Mouse (Mus musculus): ENCODE data around the gene Cdc42bpg. TPM values are rescaled to one million over a fixed set of nuclear protein-coding genes. Genes with fewer than 3 reads are reported as not detected.
A peak's percentile ranks its signal among the peaks of the same experiment; 100 is the strongest.

Cdc42bpg gene
- total RNA-seq, 1 experiment from 2014 or later: 2.2 TPM

DNA sequence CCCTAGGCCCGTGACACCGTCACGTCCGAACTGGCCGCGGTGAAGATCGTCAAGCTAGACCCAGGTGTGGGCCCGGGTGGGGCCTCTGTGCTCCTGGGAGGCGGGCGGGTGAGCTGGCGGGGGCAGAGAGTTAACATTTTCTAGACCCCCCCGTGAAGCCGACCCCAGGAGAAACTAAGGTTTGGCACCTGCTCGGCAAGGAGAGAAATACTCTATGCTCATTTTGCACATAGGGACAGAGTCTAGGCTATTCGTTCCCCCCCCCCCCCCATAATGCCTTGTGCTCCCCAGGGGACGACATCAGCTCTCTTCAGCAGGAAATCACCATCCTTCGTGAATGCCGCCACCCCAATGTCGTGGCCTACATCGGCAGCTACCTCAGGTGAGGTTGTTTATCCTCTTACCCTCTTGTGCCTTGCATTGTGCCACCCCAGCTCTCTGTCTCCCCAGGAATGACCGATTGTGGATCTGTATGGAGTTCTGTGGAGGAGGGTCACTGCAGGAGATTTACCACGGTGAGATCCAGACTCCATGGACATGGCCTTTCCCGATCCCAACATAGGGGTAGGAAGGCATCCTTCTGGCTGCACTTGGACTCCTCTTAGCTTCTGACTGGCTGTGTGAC, 35.3 kb downstream of the Cdc42bpg start:
- ATAC-seq (replicated peaks; ENCODE audit: insufficient number of reproducible peaks, low FRiP score, low TSS enrichment, poor library complexity, severe bottlenecking): no peak

DNA sequence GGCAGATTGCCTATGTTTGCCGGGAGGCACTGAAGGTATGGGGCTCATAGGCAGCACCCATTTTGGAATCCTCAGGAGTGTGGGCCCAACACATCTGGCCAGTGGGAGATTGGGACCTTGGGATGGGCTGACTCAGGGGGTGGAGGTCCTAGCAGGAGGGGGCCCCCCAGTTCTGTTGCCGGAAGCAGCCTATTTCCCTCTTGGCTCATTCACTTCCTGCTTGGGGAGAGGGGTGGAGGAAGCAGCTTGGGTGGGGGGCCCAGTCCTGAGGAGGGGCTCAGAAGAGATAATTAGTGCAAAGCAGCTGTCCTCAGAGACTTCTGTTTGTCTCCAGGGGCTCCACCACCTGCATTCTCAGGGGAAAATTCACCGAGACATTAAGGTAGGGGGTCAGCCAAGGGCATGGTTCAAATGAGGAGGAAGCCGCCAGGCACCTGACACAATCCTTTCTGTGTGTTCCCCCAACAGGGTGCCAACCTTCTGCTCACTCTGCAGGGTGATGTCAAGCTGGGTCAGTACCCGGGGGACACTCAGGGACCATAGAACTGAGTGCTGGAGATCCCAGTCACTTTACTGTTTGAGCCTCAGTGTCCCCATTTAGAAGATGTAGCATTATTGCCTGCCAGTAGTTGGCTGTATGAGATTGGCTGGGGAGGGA, 36.1 kb downstream of the Cdc42bpg start:
- ATAC-seq (replicated peaks; ENCODE audit: insufficient number of reproducible peaks, low FRiP score, low TSS enrichment, poor library complexity, severe bottlenecking): no peak

DNA sequence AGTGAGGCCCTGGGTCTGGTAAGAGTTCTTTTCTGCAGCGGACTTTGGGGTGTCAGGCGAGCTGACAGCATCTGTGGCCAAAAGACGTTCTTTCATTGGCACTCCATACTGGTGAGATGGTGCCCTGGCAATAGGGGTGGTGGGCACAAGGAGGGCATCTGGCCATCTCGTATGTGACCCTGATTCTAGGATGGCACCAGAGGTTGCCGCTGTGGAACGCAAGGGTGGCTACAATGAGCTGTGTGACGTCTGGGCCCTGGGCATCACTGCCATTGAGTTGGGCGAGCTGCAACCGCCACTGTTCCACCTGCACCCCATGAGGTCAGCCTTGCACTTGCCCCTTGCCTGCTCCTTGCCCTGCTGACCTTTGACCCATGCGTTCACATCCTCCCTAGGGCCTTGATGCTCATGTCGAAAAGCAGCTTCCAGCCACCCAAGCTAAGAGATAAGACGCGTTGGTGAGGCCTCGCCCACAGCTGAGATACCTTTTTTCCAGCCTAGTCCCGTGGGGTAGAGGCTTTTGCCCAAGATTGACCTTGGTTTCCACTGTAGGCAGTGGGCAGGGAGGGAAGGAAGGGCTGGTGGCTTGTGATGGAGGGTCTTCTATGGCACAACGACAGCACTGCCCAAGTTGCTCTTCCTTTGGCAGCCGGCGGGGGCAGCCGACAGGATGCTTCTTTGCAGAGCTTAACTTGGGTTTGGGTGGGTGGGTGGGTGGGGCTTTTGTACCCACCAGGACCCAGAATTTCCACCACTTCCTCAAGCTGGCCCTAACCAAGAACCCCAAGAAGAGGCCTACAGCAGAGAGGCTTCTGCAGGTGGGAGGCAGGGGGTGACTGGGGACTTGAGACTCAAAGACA, 37.0 kb downstream of the Cdc42bpg start:
- no peak for ATAC-seq (replicated peaks; ENCODE audit: insufficient number of reproducible peaks, low FRiP score, low TSS enrichment, poor library complexity, severe bottlenecking)

DNA sequence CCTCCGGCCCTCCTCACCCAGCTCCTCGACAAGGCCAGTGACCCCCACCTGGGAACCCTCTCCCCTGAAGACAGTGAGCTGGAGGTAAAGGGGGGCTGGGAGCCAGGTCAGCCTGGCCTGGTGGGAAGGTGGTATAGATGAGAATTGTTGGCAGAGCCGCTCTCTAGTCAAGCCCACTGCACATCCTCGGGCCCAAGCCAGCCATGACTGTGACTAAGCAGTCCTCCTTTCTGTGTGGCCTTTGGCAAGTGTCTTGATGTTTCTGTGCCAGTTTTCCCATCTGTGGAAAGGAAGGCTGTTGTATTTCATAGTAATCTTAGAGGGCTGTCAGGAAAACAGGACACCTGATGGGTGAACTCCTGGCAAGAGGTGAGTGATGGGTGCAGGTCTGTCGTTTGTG, 37.7 kb downstream of the Cdc42bpg start:
- no peak for ATAC-seq (replicated peaks; ENCODE audit: insufficient number of reproducible peaks, low FRiP score, low TSS enrichment, poor library complexity, severe bottlenecking)

DNA sequence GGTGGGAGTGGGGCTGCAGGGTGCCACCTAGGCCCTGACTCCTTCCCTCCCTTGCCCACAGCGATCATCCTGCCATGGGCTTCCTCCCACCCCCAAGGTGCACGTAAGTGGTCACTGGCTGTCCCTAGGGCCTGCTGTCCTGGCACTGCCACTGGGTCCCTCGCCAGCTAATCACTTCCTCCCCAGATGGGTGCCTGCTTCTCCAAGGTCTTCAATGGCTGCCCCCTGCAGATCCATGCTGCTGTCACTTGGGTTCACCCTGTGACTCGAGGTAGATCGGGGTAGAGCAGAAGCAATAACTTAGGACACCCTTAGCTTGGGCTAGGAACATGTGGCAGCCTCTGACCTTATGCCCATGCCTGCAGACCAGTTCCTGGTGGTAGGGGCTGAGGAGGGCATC, 39.8 kb downstream of the Cdc42bpg start:
- no peak for ATAC-seq (replicated peaks; ENCODE audit: insufficient number of reproducible peaks, low FRiP score, low TSS enrichment, poor library complexity, severe bottlenecking)

DNA sequence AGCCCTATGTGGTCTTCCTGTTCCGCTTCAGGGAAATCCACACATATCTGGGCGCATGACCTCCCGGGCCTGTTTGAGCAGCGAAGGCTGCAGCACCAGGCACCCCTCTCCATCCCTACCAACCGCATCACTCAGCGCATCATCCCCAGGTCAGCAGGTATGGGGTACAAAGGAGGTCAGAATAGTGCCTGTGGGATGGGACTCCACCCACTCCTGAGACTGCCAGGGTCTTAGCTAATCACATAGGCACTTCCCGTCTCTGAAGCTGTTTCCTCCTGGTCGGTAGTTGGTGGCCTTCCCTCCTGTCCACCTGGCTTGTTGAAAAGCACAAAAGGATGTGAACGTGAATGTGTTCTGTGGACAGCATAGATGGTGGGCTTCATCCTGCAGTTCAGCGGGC, 40.4 kb downstream of the Cdc42bpg start:
- ATAC-seq (replicated peaks; ENCODE audit: insufficient number of reproducible peaks, low FRiP score, low TSS enrichment, poor library complexity, severe bottlenecking): no peak

DNA sequence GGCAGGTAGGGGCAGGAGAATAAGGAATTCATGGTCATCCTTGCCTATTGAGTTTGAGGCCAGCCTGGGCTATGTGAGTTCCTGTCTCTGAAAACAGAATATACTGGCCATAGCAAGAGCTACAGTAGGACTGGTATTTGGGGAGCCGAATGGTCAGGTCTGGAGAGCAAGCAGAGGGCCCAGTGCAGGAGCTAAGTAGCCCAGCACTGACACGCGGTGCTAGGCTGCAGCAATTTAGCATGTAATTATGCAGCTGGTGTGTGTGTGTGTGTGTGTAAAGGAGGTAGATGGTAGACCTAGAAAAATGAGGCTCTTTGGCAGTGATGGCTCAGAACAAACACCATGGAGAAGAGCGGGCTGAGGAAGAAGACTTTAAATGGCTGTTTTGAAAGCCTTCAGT, 41.4 kb downstream of the Cdc42bpg start:
- ATAC-seq (replicated peaks; ENCODE audit: insufficient number of reproducible peaks, low FRiP score, low TSS enrichment, poor library complexity, severe bottlenecking): no peak

DNA sequence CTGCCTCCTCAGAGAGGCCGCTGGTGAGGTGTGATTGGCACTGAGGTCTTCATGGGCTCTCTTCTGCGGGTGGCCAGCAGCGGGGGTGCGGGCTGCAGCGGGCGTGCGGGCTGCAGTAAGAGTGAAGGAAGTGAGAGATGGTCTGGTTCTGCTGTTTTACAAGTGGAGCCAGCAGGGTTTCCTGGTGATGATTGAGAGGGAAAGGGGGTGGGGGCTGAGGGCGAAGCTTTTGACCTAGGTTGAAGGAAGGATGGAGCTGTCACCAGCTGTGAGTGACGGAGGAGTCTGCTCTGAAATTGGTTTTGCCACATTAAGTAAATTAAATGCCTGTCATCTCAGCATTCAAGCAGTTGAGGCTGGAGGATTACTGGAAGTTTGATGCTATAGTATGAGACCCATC, 42.5 kb downstream of the Cdc42bpg start:
- ATAC-seq (replicated peaks; ENCODE audit: insufficient number of reproducible peaks, low FRiP score, low TSS enrichment, poor library complexity, severe bottlenecking): no peak

DNA sequence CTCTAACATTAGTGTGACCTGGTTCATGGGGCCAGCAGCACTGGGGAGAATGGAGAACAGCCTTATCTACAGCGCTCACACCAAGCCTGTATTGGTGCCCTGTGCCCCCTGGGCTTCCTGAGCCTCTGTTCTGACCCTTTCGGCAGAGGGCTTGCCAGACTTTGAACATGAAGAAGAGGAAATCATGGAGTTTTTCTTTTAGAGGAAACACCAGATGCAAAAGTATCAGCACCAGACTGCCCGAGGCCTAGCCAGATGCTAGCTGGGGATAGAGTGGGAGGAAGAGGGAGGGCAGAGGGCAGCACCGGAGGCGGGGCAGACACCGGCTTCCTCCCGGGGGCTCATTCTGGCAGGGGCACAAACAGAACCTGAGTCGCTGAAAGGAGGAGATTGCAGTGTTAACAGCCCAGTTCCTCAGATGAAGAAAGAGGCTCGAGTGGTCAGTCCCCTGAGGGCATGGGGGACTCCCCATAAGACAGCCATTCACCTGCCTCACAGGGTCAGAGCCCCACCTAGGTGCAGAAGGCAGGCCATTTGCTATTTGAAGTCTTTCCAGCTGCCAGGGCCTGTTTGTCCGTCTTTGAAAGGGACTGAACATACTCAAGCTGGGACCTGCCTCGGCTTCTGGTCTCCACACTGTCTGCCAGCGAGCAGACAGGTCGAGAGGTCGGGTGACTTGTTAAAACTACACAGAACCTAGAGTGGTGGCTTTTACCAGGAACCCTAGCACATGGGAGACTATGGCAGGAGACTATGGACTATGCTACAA, 43.1 kb downstream of the Cdc42bpg start:
- ATAC-seq (replicated peaks; ENCODE audit: insufficient number of reproducible peaks, low FRiP score, low TSS enrichment, poor library complexity, severe bottlenecking): no peak

DNA sequence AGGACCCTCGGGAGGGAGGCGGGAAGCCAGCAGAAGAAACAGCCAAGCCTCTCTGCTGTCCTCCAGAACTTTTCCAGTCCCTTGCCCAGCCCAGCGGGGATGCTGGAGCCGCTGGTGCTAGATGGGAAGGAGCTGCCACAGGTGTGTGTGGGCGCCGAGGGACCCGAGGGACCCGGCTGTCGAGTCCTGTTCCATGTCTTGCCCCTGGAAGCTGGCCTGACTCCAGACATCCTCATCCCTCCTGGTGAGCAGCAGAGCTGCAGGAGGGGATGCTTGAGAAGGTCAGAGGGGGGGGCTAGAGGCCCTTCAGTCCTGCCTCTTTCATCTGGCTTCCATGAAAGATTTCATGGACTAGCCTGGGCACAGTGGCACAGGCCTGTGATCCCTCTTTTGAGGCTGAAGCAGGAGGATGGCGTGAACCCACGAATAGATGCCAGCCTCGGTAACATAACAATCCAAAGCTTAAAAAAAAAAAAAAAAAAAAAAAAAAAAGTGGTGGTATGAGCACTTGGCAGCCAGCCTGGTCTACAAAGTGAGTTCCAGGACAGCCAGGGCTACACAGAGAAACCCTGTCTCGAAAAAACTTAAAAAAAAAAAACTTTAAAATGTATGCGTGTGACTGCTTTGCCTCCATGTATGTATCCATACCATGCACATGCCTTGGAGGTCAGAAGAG, 45.3 kb downstream of the Cdc42bpg start:
- no peak for ATAC-seq (replicated peaks; ENCODE audit: insufficient number of reproducible peaks, low FRiP score, low TSS enrichment, poor library complexity, severe bottlenecking)

DNA sequence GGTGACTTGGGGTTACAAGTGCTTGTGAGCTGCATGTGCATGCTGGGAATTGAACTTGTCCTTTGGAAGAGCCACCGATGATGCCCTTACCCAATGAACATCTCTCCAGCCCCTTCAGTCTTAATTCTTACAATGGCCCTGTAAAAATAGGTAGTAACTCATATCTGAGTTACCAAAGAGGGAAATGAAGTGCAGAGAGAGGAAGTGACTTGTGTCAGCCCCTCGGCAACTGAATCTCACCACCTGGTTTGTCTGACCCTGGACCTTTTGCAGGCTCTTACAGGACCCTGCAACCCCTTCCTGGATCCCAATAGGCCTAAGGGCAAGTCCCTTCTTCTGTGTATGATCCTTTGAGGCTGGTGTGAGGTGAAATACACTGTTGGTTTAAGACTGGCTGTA, 45.9 kb downstream of the Cdc42bpg start:
- ATAC-seq (replicated peaks; ENCODE audit: insufficient number of reproducible peaks, low FRiP score, low TSS enrichment, poor library complexity, severe bottlenecking): no peak

DNA sequence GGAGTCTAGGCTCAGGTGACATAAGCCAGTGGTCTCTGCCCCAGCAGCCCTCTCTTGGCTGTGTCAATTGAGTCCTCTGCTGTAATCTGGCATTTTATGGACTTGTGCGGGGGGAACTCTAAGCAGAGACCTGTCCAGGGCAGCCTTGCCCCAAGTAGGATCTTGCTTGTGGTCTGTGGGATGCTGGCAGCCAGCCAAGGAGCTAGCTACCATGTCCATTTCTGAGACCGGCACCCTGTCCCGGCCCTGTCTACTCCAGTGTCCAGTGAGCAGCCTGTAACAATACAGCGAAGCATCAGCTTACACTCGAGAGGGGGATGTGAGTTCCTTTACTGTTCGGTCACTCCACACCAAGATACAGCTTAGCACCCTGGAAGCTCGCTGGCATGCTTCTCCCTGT, 47.8 kb downstream of the Cdc42bpg start:
- ATAC-seq (replicated peaks; ENCODE audit: insufficient number of reproducible peaks, low FRiP score, low TSS enrichment, poor library complexity, severe bottlenecking): no peak

DNA sequence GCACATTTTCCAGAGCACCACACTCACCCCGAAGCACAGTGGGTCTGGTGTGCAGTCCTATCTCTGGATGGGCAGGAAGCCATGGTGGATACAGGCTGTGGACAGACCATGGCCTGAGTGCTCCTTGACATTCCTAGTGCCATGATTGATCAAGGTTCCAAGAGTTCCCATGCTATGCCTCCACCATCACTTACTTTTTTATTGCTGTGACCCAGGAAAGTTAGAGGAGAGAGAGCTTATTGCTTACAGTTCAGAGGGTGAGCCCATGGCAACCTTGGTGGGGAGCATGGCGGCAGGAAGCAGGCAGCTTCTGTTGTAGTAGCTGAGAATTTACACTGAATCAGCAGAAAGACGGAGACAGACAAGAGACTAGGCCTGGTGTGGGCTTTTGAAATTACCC, 55.0 kb downstream of the Cdc42bpg start:
- ATAC-seq (replicated peaks; ENCODE audit: insufficient number of reproducible peaks, low FRiP score, low TSS enrichment, poor library complexity, severe bottlenecking): no peak

DNA sequence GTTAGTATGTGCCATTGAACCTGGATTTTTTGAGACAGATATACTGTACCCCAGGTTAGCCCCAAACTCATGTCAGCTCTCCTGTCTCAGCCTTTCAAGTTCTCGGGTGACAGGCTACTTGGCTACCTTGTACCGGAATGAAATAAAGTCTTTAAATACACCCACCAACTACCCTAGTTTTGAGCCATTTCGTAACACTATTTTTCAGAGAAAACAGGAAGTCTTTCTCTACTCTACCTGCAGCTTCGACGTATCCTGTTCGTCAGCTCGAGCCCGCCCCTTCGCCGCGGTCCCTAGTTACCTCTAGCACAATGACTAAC, 56.8 kb downstream of the Cdc42bpg start:
- no peak for ATAC-seq (replicated peaks; ENCODE audit: insufficient number of reproducible peaks, low FRiP score, low TSS enrichment, poor library complexity, severe bottlenecking)

DNA sequence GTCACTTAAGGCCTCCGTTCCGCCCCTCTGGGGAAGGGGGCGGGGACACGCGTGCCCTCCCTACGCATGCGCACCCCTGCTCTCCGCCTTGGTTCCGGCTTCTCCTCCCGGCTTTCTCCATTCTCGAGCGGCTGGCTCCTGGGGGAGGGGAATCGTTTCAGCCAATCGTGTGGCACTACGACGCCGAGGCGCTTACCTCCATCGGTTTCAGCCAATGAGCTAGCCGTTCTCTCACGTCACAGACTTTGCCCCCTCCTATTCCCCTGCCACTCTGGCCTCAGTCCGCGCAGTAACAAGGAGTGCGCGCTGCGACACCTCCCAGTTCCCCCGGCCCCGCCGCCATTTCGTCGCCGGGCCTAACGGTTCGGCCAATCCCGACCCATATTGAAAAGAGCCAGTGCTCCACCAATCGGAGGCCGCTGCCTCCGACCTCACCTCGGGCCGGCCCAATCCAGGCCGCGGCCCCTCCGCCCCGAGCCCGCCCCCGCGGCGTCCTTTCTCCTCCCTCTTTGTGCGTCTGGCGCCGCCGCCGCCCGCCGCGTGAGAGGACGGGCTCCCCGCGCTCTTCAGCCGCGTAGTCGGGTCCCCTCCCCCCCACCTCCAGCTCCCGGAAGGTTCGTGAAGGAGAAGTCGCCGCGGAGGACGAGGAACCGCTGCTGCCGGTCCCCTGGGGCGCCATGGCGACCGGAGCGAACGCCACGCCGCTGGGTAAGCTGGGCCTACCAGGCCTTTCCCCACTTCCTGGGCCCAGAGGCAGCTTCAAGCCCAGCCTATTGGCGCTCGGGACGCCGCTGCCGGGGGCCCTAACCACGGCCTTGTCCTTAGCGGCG, 57.4 kb downstream of the Cdc42bpg start, which contains the start of gene Sf1:
Gene Sf1 (plus strand): TSS at position 280 of the 830 bp plus-strand sequence.
- ATAC-seq (replicated peaks; ENCODE audit: insufficient number of reproducible peaks, low FRiP score, low TSS enrichment, poor library complexity, severe bottlenecking): peak; percentile 82

DNA sequence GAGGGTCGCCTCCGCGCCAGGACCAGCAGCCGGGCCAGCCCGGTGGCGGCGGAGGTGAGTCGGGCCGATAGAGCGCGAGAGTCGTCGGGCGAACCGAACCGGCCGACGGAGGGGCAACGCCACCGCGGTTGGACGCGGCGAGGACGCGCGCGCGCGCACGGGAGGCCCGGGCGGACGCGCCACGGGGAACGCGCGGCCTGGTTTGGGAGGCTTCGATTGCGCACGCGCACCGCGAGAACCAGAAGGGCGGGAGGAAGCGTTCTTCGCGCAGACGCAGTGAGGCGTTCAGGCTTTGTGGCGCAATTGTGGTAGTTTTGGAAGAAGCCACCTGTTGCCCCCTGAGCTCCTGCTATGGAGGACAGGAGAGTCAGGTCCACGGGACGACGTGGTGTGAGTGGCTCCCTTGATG, 58.1 kb downstream of the Cdc42bpg start:
- ATAC-seq (replicated peaks; ENCODE audit: insufficient number of reproducible peaks, low FRiP score, low TSS enrichment, poor library complexity, severe bottlenecking): peak; percentile 19

DNA sequence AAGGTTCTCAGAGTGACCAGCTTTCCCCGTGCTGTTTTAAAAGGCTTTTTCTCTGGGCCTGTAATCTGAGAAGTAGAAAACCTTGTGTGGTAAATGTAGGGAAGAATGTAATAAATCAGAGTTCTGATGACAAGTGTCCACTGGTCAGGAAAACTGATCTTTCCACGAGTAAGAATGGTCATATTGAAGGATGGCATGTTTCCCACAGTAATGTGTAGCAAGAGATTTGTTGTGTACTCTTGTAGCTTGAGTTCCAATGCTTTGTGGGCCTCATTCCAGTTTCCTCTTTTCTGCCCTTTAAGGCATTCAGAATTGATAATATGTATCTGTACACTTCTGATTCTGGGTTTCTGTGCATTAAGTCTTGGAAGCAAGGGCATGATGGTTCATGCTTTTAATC, 58.6 kb downstream of the Cdc42bpg start:
- no peak for ATAC-seq (replicated peaks; ENCODE audit: insufficient number of reproducible peaks, low FRiP score, low TSS enrichment, poor library complexity, severe bottlenecking)

DNA sequence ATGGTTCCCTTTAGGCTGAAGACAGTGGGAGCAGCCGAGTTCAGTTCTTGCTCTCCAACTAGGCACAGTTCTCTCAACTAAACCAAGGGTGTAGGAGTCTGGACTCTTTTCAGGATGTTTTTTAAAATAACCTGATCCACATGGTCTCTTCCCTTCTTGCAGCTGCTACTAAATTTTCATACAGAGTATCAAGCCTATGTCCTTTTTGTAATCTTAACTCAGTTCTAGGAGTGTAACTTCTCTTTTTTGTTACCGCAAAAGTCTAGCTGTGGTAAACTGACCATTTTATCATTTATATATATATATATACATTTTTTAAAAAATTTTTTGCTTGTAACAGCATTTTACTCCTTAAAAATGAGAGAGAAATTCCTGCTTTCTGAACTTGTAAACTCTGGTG, 63.9 kb downstream of the Cdc42bpg start:
- no peak for ATAC-seq (replicated peaks; ENCODE audit: insufficient number of reproducible peaks, low FRiP score, low TSS enrichment, poor library complexity, severe bottlenecking)
